Mouse (Mus musculus) embryonic facial prominence, embryonic 11.5 days (tissue): Measurements from ENCODE around the gene Hivep2. TPM values are rescaled to one million over a fixed set of nuclear protein-coding genes. Genes with fewer than 3 reads are reported as not detected.

Source experiments
- ATAC-seq: fragments of 200-750 bp; cut with Nextera tagmentation; replicated peaks from 2 replicates; pipeline ENCODE4 v1.8.0; 2017; ENCODE audit warnings: low read depth; ENCODE audit not compliant: insufficient number of reproducible peaks, low FRiP score, low TSS enrichment
- DNase-seq: peaks from one replicate; pipeline ENCODE4 v3.0.0-alpha.2; 2015; ENCODE audit warnings: low spot score
- H3K27ac ChIP-seq: fragments of 300-500 bp; sonication (generic); replicated peaks from 2 replicates; pipeline ENCODE4 v1.5.1; 2014; ENCODE audit warnings: mild to moderate bottlenecking, low read depth, low read length, control low read depth
- H3K27me3 ChIP-seq: fragments of 300-500 bp; sonication (generic); 2 replicates; pipeline ENCODE4 v1.6.1; 2014; ENCODE audit warnings: mild to moderate bottlenecking, low read length, moderate library complexity, mixed read lengths; ENCODE audit not compliant: control insufficient read depth, insufficient read depth
- H3K36me3 ChIP-seq: fragments of 300-500 bp; sonication (generic); replicated peaks from 2 replicates; pipeline ENCODE4 v1.6.1; 2014; ENCODE audit warnings: low read depth, mild to moderate bottlenecking, low read length, moderate library complexity, mixed read lengths; ENCODE audit not compliant: control insufficient read depth, insufficient read depth
- H3K4me1 ChIP-seq: fragments of 300-500 bp; sonication (generic); 2 replicates; pipeline ENCODE4 v1.6.1; 2014; ENCODE audit warnings: low read length, mixed read lengths; ENCODE audit not compliant: control insufficient read depth, insufficient read depth
- H3K4me2 ChIP-seq: fragments of 300-500 bp; sonication (generic); 2 replicates; pipeline ENCODE4 v1.6.1; 2014; ENCODE audit warnings: low read depth, mild to moderate bottlenecking, control low read depth, low read length, moderate library complexity
- H3K4me3 ChIP-seq: fragments of 300-500 bp; sonication (generic); 2 replicates; pipeline ENCODE4 v1.5.1; 2014; ENCODE audit warnings: low read depth, low read length, control low read depth
- H3K9ac ChIP-seq: fragments of 300-500 bp; sonication (generic); replicated peaks from 2 replicates; pipeline ENCODE4 v1.6.1; 2014; ENCODE audit warnings: mild to moderate bottlenecking, control low read depth, low read length
- H3K9me3 ChIP-seq: fragments of 300-500 bp; sonication (generic); replicated peaks from 2 replicates; pipeline ENCODE4 v1.6.1; 2016; ENCODE audit warnings: mild to moderate bottlenecking, low read length, inconsistent platforms, mixed read lengths; ENCODE audit not compliant: control insufficient read depth
- WGBS: fragments of 180-500 bp; shearing (Covaris S2); extraction: QIAGEN DNeasy Blood & Tissue Kit; methylation state at CpG from one replicate; pipeline ENCODE4 v1.1.7; 2014; 5-methylcytosine and 5-hydroxymethylcytosine counted together
- polyA plus RNA-seq: library from polyadenylated mRNA; unstranded; fragments of >200 nt; fragmentation: Nextera tagmentation; extraction: Ambion mirVana; gene quantifications from 2 replicates; pipeline ENCODE4 v1.2.1, GENCODE M21; 2014

Gene Hivep2
- polyA plus RNA-seq, 1 experiment from 2014 or later = 4.4 TPM

DNA sequence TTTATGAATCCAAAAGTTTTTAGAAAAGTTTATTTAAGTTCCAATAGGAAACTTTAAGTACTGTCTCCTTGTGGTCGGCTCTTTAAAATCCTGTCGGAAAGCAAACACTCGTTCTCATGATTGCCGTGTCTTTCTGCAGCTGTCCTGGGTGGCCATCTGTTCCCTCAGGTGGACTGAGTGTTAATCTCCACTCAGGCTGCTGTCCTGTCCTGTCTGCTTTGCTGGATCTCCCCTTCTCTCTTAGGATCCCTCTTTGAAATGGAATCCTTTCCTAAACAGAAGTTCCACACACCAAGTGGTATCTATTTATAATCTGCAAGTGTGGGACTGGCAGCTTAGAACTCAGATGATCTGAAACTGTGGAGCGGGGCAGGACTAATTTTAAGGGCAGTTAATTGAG, 75.7 kb downstream of the Hivep2 start:
- 0 out of 2 replicates have a peak, but pooled peaks cover 2% of the 10 kb centered on the region for H3K4me1 ChIP-seq
- H3K27me3 ChIP-seq = no peaks in the 10 kb centered on the region
- 73% methylated on average over 5 of the region's 5 CpGs for WGBS
- no peak for DNase-seq
- no peak for ATAC-seq
- H3K9me3 ChIP-seq = no peaks in the 10 kb centered on the region
- H3K27ac ChIP-seq = no peak overlapping the region
- no peak overlapping the region for H3K9ac ChIP-seq
- no peak overlapping the region for H3K4me3 ChIP-seq
- H3K36me3 ChIP-seq = no peaks in the 10 kb centered on the region
- no peak overlapping the region for H3K4me2 ChIP-seq

DNA sequence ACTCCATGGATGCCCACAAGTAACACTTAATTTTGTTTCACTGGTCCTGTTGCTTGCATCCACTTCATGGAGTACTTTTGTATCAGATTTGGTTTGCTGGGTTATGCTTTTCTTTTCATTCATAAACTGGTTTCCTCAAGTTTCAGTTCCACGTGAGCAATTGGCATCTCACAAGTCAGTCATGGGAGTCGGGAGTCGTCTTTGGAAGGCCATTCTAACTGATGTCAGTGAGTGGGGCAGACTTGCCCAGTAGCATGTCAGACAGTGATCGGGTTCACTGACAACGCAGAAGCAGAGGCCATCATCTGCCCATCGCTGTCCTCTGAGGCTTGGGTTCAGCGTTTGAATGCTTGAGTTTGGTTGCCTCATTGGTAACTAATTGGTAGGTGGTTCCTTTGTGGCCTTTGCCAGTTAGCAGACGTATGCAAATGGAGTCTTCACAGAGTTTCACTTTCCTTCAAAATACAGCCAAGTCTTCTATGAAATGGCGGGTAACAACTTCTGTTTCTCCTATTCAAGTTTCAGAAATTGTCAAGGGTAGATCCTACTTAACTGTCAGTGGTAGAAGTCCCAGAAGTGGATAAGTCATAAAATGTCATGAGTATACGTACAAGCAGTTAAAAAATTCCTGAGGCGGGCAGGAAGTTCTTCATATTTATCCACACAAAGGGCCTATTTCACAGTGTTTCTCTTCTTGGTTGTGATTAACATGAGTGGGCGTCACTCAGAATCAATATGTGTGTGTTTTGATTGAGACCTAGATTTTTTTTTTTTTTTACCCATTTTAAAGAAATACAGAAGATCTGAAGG, 76.9 kb downstream of the Hivep2 start:
- H3K4me1 ChIP-seq = 0 out of 2 replicates have a peak, but pooled peaks cover 2% of the 10 kb centered on the region
- H3K9me3 ChIP-seq = no peaks in the 10 kb centered on the region
- WGBS = 84% methylated on average over 12 of the region's 12 CpGs
- H3K4me3 ChIP-seq = no peak overlapping the region
- no peaks in the 10 kb centered on the region for H3K36me3 ChIP-seq
- DNase-seq (no peak), ATAC-seq (no peak)
- no peak overlapping the region for H3K4me2 ChIP-seq
- H3K9ac ChIP-seq = no peak overlapping the region
- H3K27me3 ChIP-seq = no peaks in the 10 kb centered on the region
- H3K27ac ChIP-seq = no peak overlapping the region

DNA sequence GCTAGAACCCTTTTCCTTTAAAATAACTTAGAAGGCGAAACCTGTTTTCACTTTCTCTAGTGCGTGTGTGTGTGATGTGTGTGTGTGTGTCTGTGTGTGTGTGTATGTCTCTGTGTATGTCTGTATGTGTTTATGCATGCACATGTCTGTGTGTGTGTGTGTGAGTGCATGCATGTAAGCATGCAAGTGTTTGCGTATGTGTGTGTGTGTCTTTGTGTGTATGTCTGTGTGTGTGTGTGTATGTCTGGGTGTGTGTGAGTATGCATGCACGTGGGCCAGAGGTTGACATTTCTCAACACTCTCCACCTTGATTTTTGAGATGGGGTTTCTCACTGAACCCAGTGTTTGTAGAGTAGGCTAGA, 77.5 kb downstream of the Hivep2 start:
- no peak overlapping the region for H3K4me2 ChIP-seq
- no peak overlapping the region for H3K9ac ChIP-seq
- ATAC-seq (no peak), DNase-seq (no peak)
- H3K4me3 ChIP-seq = no peak overlapping the region
- no peaks in the 10 kb centered on the region for H3K27me3 ChIP-seq
- no peaks in the 10 kb centered on the region for H3K9me3 ChIP-seq
- peaks cover 4% of the 10 kb centered on the region; the same call in 1 of the 2 replicates for H3K4me1 ChIP-seq
- no peak overlapping the region for H3K27ac ChIP-seq
- WGBS = 91% methylated on average over 4 of the region's 4 CpGs
- no peaks in the 10 kb centered on the region for H3K36me3 ChIP-seq

DNA sequence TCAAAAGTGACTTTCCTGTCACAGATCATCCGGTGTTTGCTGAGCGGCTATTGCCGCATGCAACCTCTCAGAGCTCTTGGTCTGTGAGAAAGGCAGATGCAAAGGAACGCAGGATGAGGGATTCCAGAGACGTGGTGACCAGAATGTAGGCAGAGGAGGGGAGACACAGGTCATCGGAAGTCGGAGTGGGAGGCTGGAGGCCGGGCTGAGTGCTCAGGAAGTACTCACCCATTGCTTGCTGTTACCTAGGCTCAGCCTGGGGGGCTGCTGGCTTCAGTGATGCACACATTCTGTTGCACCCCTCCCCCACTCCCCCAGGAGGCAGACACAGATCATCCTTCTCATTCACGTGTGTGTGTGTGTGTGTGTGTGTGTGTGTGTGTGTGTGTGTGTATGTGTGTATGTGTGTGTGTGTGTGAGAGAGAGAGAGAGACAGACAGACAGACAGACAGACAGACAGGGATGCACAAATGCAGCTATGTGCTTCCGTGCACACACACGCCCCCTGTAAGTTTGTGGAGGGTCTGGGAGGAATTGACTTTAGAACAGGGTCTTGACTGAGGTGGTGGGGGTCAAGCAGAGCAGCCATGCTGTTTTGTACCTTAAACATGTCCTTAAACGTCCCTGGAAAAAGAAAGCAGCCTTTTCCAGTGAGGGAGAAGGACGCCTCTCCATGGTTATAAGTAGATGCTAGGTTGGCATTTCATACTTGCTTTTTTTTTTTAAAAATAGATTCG, 78.3 kb downstream of the Hivep2 start:
- Histone ChIP-seq H3K27ac (no peak overlapping the region), H3K27me3 (no peaks in the 10 kb centered on the region)

DNA sequence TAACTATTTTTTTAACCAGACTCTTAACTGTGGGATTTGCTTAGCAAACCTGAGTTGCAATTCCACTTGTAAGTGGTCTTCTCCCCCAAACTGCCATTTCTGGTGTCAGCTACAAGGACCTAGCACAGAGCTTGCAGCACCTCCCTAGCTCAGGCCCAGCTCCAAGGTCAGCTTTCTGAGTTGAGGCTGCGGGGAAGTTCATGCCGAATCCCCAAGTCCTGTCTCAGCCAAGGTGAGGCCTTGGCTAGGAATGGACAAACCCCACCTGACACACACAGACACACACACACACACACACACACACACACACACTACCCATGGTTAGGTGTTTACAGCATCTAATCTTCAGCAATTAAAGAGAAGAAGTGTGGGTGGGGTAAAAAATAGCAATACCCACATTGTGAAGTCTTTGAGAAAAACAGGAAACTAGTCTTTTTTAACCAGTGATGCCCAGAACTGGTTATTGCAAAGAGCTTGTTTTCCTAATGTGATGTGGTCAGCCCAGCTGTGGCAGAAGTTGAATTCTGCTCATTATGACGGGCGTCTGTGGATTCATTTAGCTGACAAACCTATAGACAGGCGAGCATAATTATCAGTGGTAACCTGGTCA, 79.0 kb downstream of the Hivep2 start:
- no peak for DNase-seq
- Histone ChIP-seq H3K4me3 (no peak overlapping the region), H3K9me3 (no peaks in the 10 kb centered on the region), H3K4me1 (peaks cover 4% of the 10 kb centered on the region; the same call in 1 of the 2 replicates), H3K27ac (no peak overlapping the region), H3K27me3 (no peaks in the 10 kb centered on the region), H3K36me3 (no peaks in the 10 kb centered on the region), H3K4me2 (no peak overlapping the region), H3K9ac (no peak overlapping the region)
- ATAC-seq = no peak
- WGBS = 70% methylated on average over 5 of the region's 5 CpGs

More for the DNA sequence above, 78.3 kb downstream of the Hivep2 start:
- Histone ChIP-seq H3K9me3 (no peaks in the 10 kb centered on the region), H3K4me2 (no peak overlapping the region), H3K4me3 (no peak overlapping the region), H3K9ac (no peak overlapping the region), H3K36me3 (no peaks in the 10 kb centered on the region), H3K4me1 (peaks cover 4% of the 10 kb centered on the region; the same call in 1 of the 2 replicates)
- DNase-seq = peak; percentile 20
- WGBS = 30% methylated on average over 14 of the region's 14 CpGs
- ATAC-seq = no peak

DNA sequence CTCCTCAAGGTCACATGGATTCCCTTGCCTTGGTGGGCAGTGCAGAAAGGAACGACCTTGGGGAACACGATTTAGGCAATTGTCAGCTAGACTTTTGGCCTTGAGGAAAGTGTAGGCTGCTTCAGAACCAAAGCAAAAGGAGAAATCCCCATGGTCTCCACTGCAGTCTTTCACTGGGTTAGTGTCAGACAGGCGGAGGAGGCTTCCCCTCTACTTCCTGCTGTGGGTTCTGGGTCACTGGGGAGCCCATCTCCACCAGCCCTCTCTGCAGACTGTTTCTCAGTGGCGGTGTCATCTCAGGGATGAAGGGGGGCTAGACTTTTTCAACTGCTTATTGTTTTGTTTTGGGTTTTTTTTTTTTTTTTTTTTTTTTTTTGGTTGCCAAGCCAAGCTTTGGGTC, 79.9 kb downstream of the Hivep2 start:
- Histone ChIP-seq H3K9ac (no peak overlapping the region), H3K9me3 (no peaks in the 10 kb centered on the region), H3K27ac (no peak overlapping the region), H3K4me3 (no peak overlapping the region), H3K36me3 (no peaks in the 10 kb centered on the region), H3K4me1 (peaks cover 4% of the 10 kb centered on the region; the same call in 1 of the 2 replicates), H3K27me3 (no peaks in the 10 kb centered on the region), H3K4me2 (no peak overlapping the region)
- ATAC-seq (no peak), DNase-seq (no peak)
- WGBS = 29% methylated on average over 4 of the region's 4 CpGs

DNA sequence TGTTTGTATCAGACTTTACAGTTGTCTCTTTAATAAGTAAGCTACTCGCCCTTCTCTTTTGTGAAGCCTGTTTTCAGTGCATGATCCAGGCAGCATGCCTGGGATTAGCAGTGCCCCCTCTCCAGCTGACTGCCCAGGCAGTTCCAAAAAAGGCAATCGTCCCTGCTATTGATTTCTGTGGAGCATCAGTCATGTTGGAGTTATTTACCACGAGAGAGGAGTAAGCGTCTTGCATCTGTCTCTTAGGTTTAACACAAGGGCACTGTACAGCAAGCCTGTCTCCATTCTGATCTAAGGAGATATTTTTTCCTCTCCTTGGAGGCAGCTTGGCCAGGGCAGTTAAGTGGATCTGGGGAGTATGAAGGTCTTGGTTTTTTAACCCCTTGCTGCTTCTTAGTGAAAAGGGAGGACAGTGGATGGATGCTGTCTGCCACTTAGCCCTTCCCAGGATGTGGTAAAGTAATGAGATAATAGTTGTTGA, 80.3 kb downstream of the Hivep2 start:
- no peak for DNase-seq
- no peak overlapping the region for H3K4me2 ChIP-seq
- no peaks in the 10 kb centered on the region for H3K36me3 ChIP-seq
- no peak overlapping the region for H3K9ac ChIP-seq
- H3K4me1 ChIP-seq = peaks cover 4% of the 10 kb centered on the region; the same call in 1 of the 2 replicates
- no peak for ATAC-seq
- no peaks in the 10 kb centered on the region for H3K9me3 ChIP-seq
- no peaks in the 10 kb centered on the region for H3K27me3 ChIP-seq
- WGBS = 19% methylated on average over 4 of the region's 4 CpGs
- H3K4me3 ChIP-seq = no peak overlapping the region
- no peak overlapping the region for H3K27ac ChIP-seq
